Mouse (Mus musculus): Measurements from ENCODE around the gene Fbxw8. TPM values are rescaled to one million over a fixed set of nuclear protein-coding genes. Genes with fewer than 3 reads are reported as not detected.

The Fbxw8 gene
- polyA plus RNA-seq, 1 experiment from 2014 or later = 18.0 TPM

GRCm38 (mm10) chr5:118172078-118172723 lies 16.9 kb upstream of the Fbxw8 start:
- no peak for ATAC-seq (ENCODE audit: low FRiP score)
- no peak overlapping the region for H3K9ac ChIP-seq (replicated peaks)
- H3K27ac ChIP-seq (replicated peaks) = no peak overlapping the region
- H3K4me3 ChIP-seq (replicated peaks) = peak overlapping the region; percentile 60
- no peaks in the 10 kb centered on the region for H3K9me3 ChIP-seq (replicated peaks)
- no peaks in the 10 kb centered on the region for H3K36me3 ChIP-seq
- WGBS = under 1% methylated on average over 27 of the region's 27 CpGs
- peaks cover 38% of the 10 kb centered on the region for H3K4me1 ChIP-seq
- H3K4me2 ChIP-seq = peak overlapping the region; percentile 99
- peaks cover 63% of the 10 kb centered on the region for H3K27me3 ChIP-seq (replicated peaks)

- peaks cover 63% of the 10 kb centered on the region for H3K27me3 ChIP-seq (replicated peaks)
- peak overlapping the region; percentile 99 for H3K4me2 ChIP-seq
- no peak overlapping the region for H3K27ac ChIP-seq (replicated peaks)
- WGBS = 1% methylated on average over 36 of the region's 36 CpGs
- H3K9me3 ChIP-seq (replicated peaks) = no peaks in the 10 kb centered on the region
- no peak for ATAC-seq (ENCODE audit: low FRiP score)
- H3K36me3 ChIP-seq = no peaks in the 10 kb centered on the region
- 0 out of 2 replicates have a peak overlapping the region, but pooled peaks have one; percentile 26 for H3K9ac ChIP-seq (replicated peaks)
- peak overlapping the region; percentile 60 for H3K4me3 ChIP-seq (replicated peaks)
- peaks cover 38% of the 10 kb centered on the region for H3K4me1 ChIP-seq
These were observed 16.4 kb upstream of the Fbxw8 start for GRCm38 (mm10) chr5:118171665-118172064.

- peaks cover 38% of the 10 kb centered on the region for H3K4me1 ChIP-seq
- no peak overlapping the region for H3K27ac ChIP-seq (replicated peaks)
- no peaks in the 10 kb centered on the region for H3K36me3 ChIP-seq
- H3K4me2 ChIP-seq = peak overlapping the region; percentile 99
- no peak overlapping the region for H3K9ac ChIP-seq (replicated peaks)
- H3K4me3 ChIP-seq (replicated peaks) = peak overlapping the region; percentile 60
- 1% methylated on average over 25 of the region's 25 CpGs for WGBS
- peaks cover 66% of the 10 kb centered on the region for H3K27me3 ChIP-seq (replicated peaks)
- ATAC-seq (ENCODE audit: low FRiP score) = no peak
- no peaks in the 10 kb centered on the region for H3K9me3 ChIP-seq (replicated peaks)
These were observed 15.7 kb upstream of the Fbxw8 start for GRCm38 (mm10) chr5:118170888-118171529.

- Histone ChIP-seq H3K4me3 (replicated peaks) (peak overlapping the region; percentile 60), H3K9ac (replicated peaks) (peak overlapping the region; percentile 59), H3K27ac (replicated peaks) (no peak overlapping the region), H3K9me3 (replicated peaks) (no peaks in the 10 kb centered on the region), H3K4me1 (peaks cover 34% of the 10 kb centered on the region), H3K4me2 (peak overlapping the region; percentile 99), H3K36me3 (no peaks in the 10 kb centered on the region), H3K27me3 (replicated peaks) (peaks cover 61% of the 10 kb centered on the region)
- under 1% methylated on average over 98 of the region's 117 CpGs for WGBS
- peak; percentile 72 for ATAC-seq (ENCODE audit: low FRiP score)
These were observed 14.3 kb upstream of the Fbxw8 start for GRCm38 (mm10) chr5:118169222-118170221.

GRCm38 (mm10) chr5:118167561-118167995 lies 12.3 kb upstream of the Fbxw8 start:
- Histone ChIP-seq H3K4me2 (no peak overlapping the region), H3K27me3 (replicated peaks) (peaks cover 56% of the 10 kb centered on the region), H3K4me3 (replicated peaks) (no peak overlapping the region), H3K9me3 (replicated peaks) (no peaks in the 10 kb centered on the region), H3K4me1 (peaks cover 28% of the 10 kb centered on the region), H3K27ac (replicated peaks) (no peak overlapping the region), H3K9ac (replicated peaks) (no peak overlapping the region), H3K36me3 (no peaks in the 10 kb centered on the region)
- WGBS = 51% methylated on average over 8 of the region's 8 CpGs
- ATAC-seq (ENCODE audit: low FRiP score) = 0 out of 2 replicates have a peak, but pooled peaks have one; percentile 15

- Histone ChIP-seq H3K9me3 (replicated peaks) (no peaks in the 10 kb centered on the region), H3K4me1 (peaks cover 10% of the 10 kb centered on the region), H3K4me2 (no peak overlapping the region), H3K4me3 (replicated peaks) (no peak overlapping the region), H3K36me3 (no peaks in the 10 kb centered on the region), H3K27me3 (replicated peaks) (peaks cover 56% of the 10 kb centered on the region), H3K27ac (replicated peaks) (no peak overlapping the region), H3K9ac (replicated peaks) (no peak overlapping the region)
- no peak for ATAC-seq (ENCODE audit: low FRiP score)
These were observed 10.2 kb upstream of the Fbxw8 start for GRCm38 (mm10) chr5:118165462-118165861.

GRCm38 (mm10) chr5:118164581-118164980 lies 9.3 kb upstream of the Fbxw8 start, which contains the start of gene Hrk:
Gene Hrk, plus strand, starts transcription at chr5:118164648.
- ATAC-seq (ENCODE audit: low FRiP score) = no peak

GRCm38 (mm10) chr5:118160691-118161090 lies 5.4 kb upstream of the Fbxw8 start:
- Histone ChIP-seq H3K4me2 (no peak overlapping the region), H3K4me1 (no peaks in the 10 kb centered on the region), H3K4me3 (replicated peaks) (no peak overlapping the region), H3K9ac (replicated peaks) (no peak overlapping the region), H3K27me3 (replicated peaks) (peaks cover 33% of the 10 kb centered on the region), H3K27ac (replicated peaks) (no peak overlapping the region), H3K36me3 (no peaks in the 10 kb centered on the region), H3K9me3 (replicated peaks) (no peaks in the 10 kb centered on the region)
- ATAC-seq (ENCODE audit: low FRiP score) = no peak
- 37% methylated on average over 4 of the region's 4 CpGs for WGBS

More at GRCm38 (mm10) chr5:118164581-118164980, 9.3 kb upstream of the Fbxw8 start, which contains the start of gene Hrk:
- Histone ChIP-seq H3K27me3 (replicated peaks) (peaks cover 55% of the 10 kb centered on the region), H3K27ac (replicated peaks) (no peak within 1 kb of the TSS), H3K9me3 (replicated peaks) (no peaks in the 10 kb centered on the region), H3K4me1 (peaks cover 10% of the 10 kb centered on the region), H3K4me3 (replicated peaks) (no peak within 1 kb of the TSS), H3K36me3 (no peaks in the 10 kb centered on the region), H3K9ac (replicated peaks) (no peak within 1 kb of the TSS), H3K4me2 (no peak within 1 kb of the TSS)
- WGBS = 60% methylated on average over 12 of the region's 12 CpGs

GRCm38 (mm10) chr5:118156976-118157375 lies 1.7 kb upstream of the Fbxw8 start:
- Histone ChIP-seq H3K9ac (replicated peaks) (no peak overlapping the region), H3K4me3 (replicated peaks) (no peak overlapping the region), H3K27ac (replicated peaks) (no peak overlapping the region), H3K4me1 (peaks cover 23% of the 10 kb centered on the region), H3K9me3 (replicated peaks) (no peaks in the 10 kb centered on the region), H3K4me2 (no peak overlapping the region), H3K36me3 (no peaks in the 10 kb centered on the region), H3K27me3 (replicated peaks) (peaks cover 13% of the 10 kb centered on the region)
- WGBS = 58% methylated on average over 4 of the region's 4 CpGs
- ATAC-seq (ENCODE audit: low FRiP score) = no peak

- peak overlapping the region; percentile 97 for H3K4me3 ChIP-seq (replicated peaks)
- 17% methylated on average over 9 of the region's 9 CpGs for whole genome bisulfite sequencing
- ATAC-seq (ENCODE audit: low FRiP score) = peak; percentile 29; the same call in 1 of the 2 replicates
- peak overlapping the region; percentile 90; the same call in 1 of the 2 replicates for H3K9ac ChIP-seq (replicated peaks)
- peak overlapping the region; percentile 80 for H3K4me2 ChIP-seq
- H3K27me3 ChIP-seq (replicated peaks) = peaks cover 3% of the 10 kb centered on the region
- peaks cover 5% of the 10 kb centered on the region; the same call in 1 of the 2 replicates for H3K36me3 ChIP-seq
- H3K27ac ChIP-seq (replicated peaks) = peak overlapping the region; percentile 76
- H3K4me1 ChIP-seq = peaks cover 25% of the 10 kb centered on the region
- no peaks in the 10 kb centered on the region for H3K9me3 ChIP-seq (replicated peaks)
These were observed 292 bp upstream of the Fbxw8 start for GRCm38 (mm10) chr5:118155565-118155947.

- no peak for ATAC-seq (ENCODE audit: low FRiP score)
- Histone ChIP-seq H3K9me3 (replicated peaks) (no peaks in the 10 kb centered on the region), H3K9ac (replicated peaks) (no peak overlapping the region), H3K4me3 (replicated peaks) (no peak overlapping the region), H3K27me3 (replicated peaks) (no peaks in the 10 kb centered on the region), H3K4me1 (peaks cover 61% of the 10 kb centered on the region), H3K36me3 (peaks cover 5% of the 10 kb centered on the region; the same call in 1 of the 2 replicates), H3K4me2 (no peak overlapping the region), H3K27ac (replicated peaks) (no peak overlapping the region)
- 83% methylated on average over 3 of the region's 3 CpGs for WGBS
These were observed 5.6 kb downstream of the Fbxw8 start for GRCm38 (mm10) chr5:118149711-118150110.

Measured in neural tube, embryonic 15.5 days (tissue).